Mouse (Mus musculus): ENCODE results near the gene Teddm1b. TPM values are rescaled to one million over a fixed set of nuclear protein-coding genes. Genes with fewer than 3 reads are reported as not detected.

Gene Teddm1b
- polyA plus RNA-seq, 1 experiment from 2014 or later, result 0.55 TPM

- H3K4me3 ChIP-seq (ENCODE audit: low read depth, low read length), result no peak overlapping the region
- 86% methylated on average over 6 of the region's 6 CpGs for WGBS
- H3K4me2 ChIP-seq (ENCODE audit: low read length), result no peak overlapping the region
- no peaks in the 10 kb centered on the region for H3K4me1 ChIP-seq (ENCODE audit: control insufficient read depth, insufficient read depth, low read length)
- no peaks in the 10 kb centered on the region for H3K9me3 ChIP-seq (replicated peaks; ENCODE audit: control insufficient read depth, low read length)
- no peak for ATAC-seq
- H3K27ac ChIP-seq (ENCODE audit: low read depth, low read length), result no peak overlapping the region
- H3K36me3 ChIP-seq (ENCODE audit: control insufficient read depth, insufficient read depth, low read length), result no peaks in the 10 kb centered on the region
- no peak overlapping the region for H3K9ac ChIP-seq (ENCODE audit: low read length)
- no peaks in the 10 kb centered on the region for H3K27me3 ChIP-seq (replicated peaks; ENCODE audit: control insufficient read depth, insufficient read depth, low read length)
- DNase-seq (ENCODE audit: low spot score), result no peak
These were observed 50.5 kb downstream of the Teddm1b start for GRCm38 (mm10) chr1:153924395-153925385.

Small RNAs within 50 kb of the gene (microRNA-seq; reads per million reads assigned to microRNA genes)
- 12.2 reads per million, percentile 34 among the genes with 10 or more reads in this experiment for gene Mir8114

Other genes with a start within 250 kb of the Teddm1b start
- 14.6 and 15.0 TPM in 2 replicates for gene Rgs8, start 221.3 kb upstream of the Teddm1b start, polyA plus RNA-seq (2014; fragmentation: Nextera tagmentation; extraction: Ambion mirVana)
- gene Rgs16, start 134.0 kb upstream of the Teddm1b start, polyA plus RNA-seq (2014; fragmentation: Nextera tagmentation; extraction: Ambion mirVana), result 20.0 and 22.9 TPM in 2 replicates
- gene Rnasel, start 124.9 kb upstream of the Teddm1b start, polyA plus RNA-seq (2014; fragmentation: Nextera tagmentation; extraction: Ambion mirVana), result 29.9 and 37.3 TPM in 2 replicates
- gene Rgsl1, start 30.2 kb upstream of the Teddm1b start, polyA plus RNA-seq (2014; fragmentation: Nextera tagmentation; extraction: Ambion mirVana), result 0.34 and 0.40 TPM in 2 replicates
- not detected in 2 replicates for gene Teddm1a, start 17.4 kb downstream of the Teddm1b start, polyA plus RNA-seq (2014; fragmentation: Nextera tagmentation; extraction: Ambion mirVana)
- 132 and 137 TPM in 2 replicates for gene Glul, start 25.6 kb downstream of the Teddm1b start, polyA plus RNA-seq (2014; fragmentation: Nextera tagmentation; extraction: Ambion mirVana)
- 1.1 TPM in 2 replicates for gene Teddm2, start 25.9 kb downstream of the Teddm1b start, polyA plus RNA-seq (2014; fragmentation: Nextera tagmentation; extraction: Ambion mirVana)

Measured in forebrain, embryonic 14.5 days (tissue).